Mouse (Mus musculus) stomach, embryonic 16.5 days (tissue): ENCODE results near the gene Gpr137b. TPM values are rescaled to one million over a fixed set of nuclear protein-coding genes. Genes with fewer than 3 reads are reported as not detected.
"Not testable (repeated sequence)": the region's sequence is repeated elsewhere in the genome, so short reads cannot be mapped to it uniquely, and the experiment has no call there.

Experiments
- ATAC-seq: fragments of 200-750 bp; cut with Nextera tagmentation; 2 replicates; pipeline ENCODE4 v1.8.0; 2017; ENCODE audit warnings: moderate number of reproducible peaks, moderate TSS enrichment; ENCODE audit not compliant: insufficient read depth, low FRiP score
- H3K27ac ChIP-seq: fragments of 300-500 bp; sonication (generic); 2 replicates; pipeline ENCODE4 v1.5.1; 2014; ENCODE audit warnings: low read length
- H3K27me3 ChIP-seq: fragments of 300-500 bp; sonication (generic); 2 replicates; pipeline ENCODE4 v1.6.1; 2014; ENCODE audit warnings: low read length, control low read depth, mixed read lengths; ENCODE audit not compliant: control insufficient read depth, insufficient read depth
- H3K36me3 ChIP-seq: fragments of 300-500 bp; sonication (generic); 2 replicates; pipeline ENCODE4 v1.6.1; 2014; ENCODE audit warnings: low read length; ENCODE audit not compliant: control insufficient read depth, insufficient read depth
- H3K4me1 ChIP-seq: fragments of 300-500 bp; sonication (generic); 2 replicates; pipeline ENCODE4 v1.6.1; 2014; ENCODE audit warnings: low read length, control low read depth, mixed read lengths; ENCODE audit not compliant: control insufficient read depth, insufficient read depth
- H3K4me2 ChIP-seq: fragments of 300-500 bp; sonication (generic); 2 replicates; pipeline ENCODE4 v1.6.1; 2014; ENCODE audit warnings: low read depth, low read length, mixed read lengths
- H3K4me3 ChIP-seq: fragments of 300-500 bp; sonication (generic); replicated peaks from 2 replicates; pipeline ENCODE4 v1.5.1; 2014; ENCODE audit warnings: mild to moderate bottlenecking, low read length
- H3K9ac ChIP-seq: fragments of 300-500 bp; sonication (generic); 2 replicates; pipeline ENCODE4 v1.6.1; 2014; ENCODE audit warnings: low read length
- H3K9me3 ChIP-seq: fragments of 300-500 bp; sonication (generic); replicated peaks from 2 replicates; pipeline ENCODE4 v1.6.1; 2016; ENCODE audit warnings: low read length, control low read depth; ENCODE audit not compliant: control insufficient read depth
- WGBS: fragments of 180-500 bp; shearing (Covaris S2); extraction: QIAGEN DNeasy Blood & Tissue Kit; methylation state at CpG from one replicate; pipeline ENCODE4 v1.1.7; 2014; 5-methylcytosine and 5-hydroxymethylcytosine counted together
- polyA plus RNA-seq: library from polyadenylated mRNA; unstranded; fragments of >200 nt; fragmentation: Nextera tagmentation; extraction: Ambion mirVana; gene quantifications from 2 replicates; pipeline ENCODE4 v1.2.1, GENCODE M21; 2015

Gpr137b gene
- polyA plus RNA-seq, 1 experiment from 2014 or later, result 8.6 TPM

GRCm38 (mm10) chr13:13414206-13414605 lies 20.4 kb upstream of the Gpr137b start:
- Histone ChIP-seq H3K27me3 (no peaks in the 10 kb centered on the region), H3K9ac (no peak overlapping the region), H3K4me1 (no peaks in the 10 kb centered on the region), H3K36me3 (no peaks in the 10 kb centered on the region), H3K4me3 (no peak overlapping the region), H3K4me2 (no peak overlapping the region), H3K9me3 (no peaks in the 10 kb centered on the region), H3K27ac (no peak overlapping the region)
- ATAC-seq, result no peak
- 58% methylated on average over 3 of the region's 3 CpGs for WGBS

- H3K36me3 ChIP-seq, H3K4me3 ChIP-seq, H3K9ac ChIP-seq, ATAC-seq, H3K27ac ChIP-seq, H3K9me3 ChIP-seq, H3K27me3 ChIP-seq, H3K4me2 ChIP-seq, H3K4me1 ChIP-seq: not testable (repeated sequence)
- no CpG with 5 or more reads among the region's 6 CpGs for WGBS
Observed at GRCm38 (mm10) chr13:13405511-13405910, 11.7 kb upstream of the Gpr137b start.

GRCm38 (mm10) chr13:13404517-13405155 lies 10.8 kb upstream of the Gpr137b start:
- ATAC-seq, H3K4me3 ChIP-seq, H3K9ac ChIP-seq, H3K27me3 ChIP-seq, H3K4me2 ChIP-seq, H3K27ac ChIP-seq, H3K9me3 ChIP-seq, H3K4me1 ChIP-seq, H3K36me3 ChIP-seq: not testable (repeated sequence)
- WGBS, result 69% methylated on average over 5 of the region's 6 CpGs

- 75% methylated on average over 4 of the region's 6 CpGs for WGBS
Observed at GRCm38 (mm10) chr13:13403839-13404238, 10.0 kb upstream of the Gpr137b start.

GRCm38 (mm10) chr13:13403366-13403765 lies 9.6 kb upstream of the Gpr137b start:
- not testable (repeated sequence) for H3K27me3 ChIP-seq, H3K9me3 ChIP-seq, H3K36me3 ChIP-seq, H3K4me1 ChIP-seq, H3K27ac ChIP-seq, H3K9ac ChIP-seq, ATAC-seq, H3K4me3 ChIP-seq, H3K4me2 ChIP-seq
- 81% methylated on average over 3 of the region's 3 CpGs for WGBS

More at GRCm38 (mm10) chr13:13403839-13404238, 10.0 kb upstream of the Gpr137b start:
- not testable (repeated sequence) for H3K4me3 ChIP-seq, H3K9ac ChIP-seq, H3K27ac ChIP-seq, H3K27me3 ChIP-seq, H3K36me3 ChIP-seq, H3K4me2 ChIP-seq, H3K9me3 ChIP-seq, ATAC-seq, H3K4me1 ChIP-seq

- 69% methylated on average over 5 of the region's 5 CpGs for WGBS
- not testable (repeated sequence) for H3K27me3 ChIP-seq, H3K36me3 ChIP-seq, H3K9me3 ChIP-seq, H3K27ac ChIP-seq, H3K9ac ChIP-seq, ATAC-seq, H3K4me2 ChIP-seq, H3K4me1 ChIP-seq, H3K4me3 ChIP-seq
Observed at GRCm38 (mm10) chr13:13402818-13403217, 9.0 kb upstream of the Gpr137b start.

GRCm38 (mm10) chr13:13400851-13401250 lies 7.0 kb upstream of the Gpr137b start:
- WGBS, result 74% methylated on average over 3 of the region's 3 CpGs
- not testable (repeated sequence) for H3K4me1 ChIP-seq, H3K27ac ChIP-seq, H3K4me3 ChIP-seq, H3K9ac ChIP-seq, H3K9me3 ChIP-seq, H3K4me2 ChIP-seq, ATAC-seq, H3K27me3 ChIP-seq, H3K36me3 ChIP-seq

GRCm38 (mm10) chr13:13394096-13394395 lies 232 bp upstream of the Gpr137b start:
- Histone ChIP-seq H3K4me2 (peak overlapping the region; percentile 55), H3K4me3 (peak overlapping the region; percentile 37)
- ATAC-seq, result peak; percentile 50
- WGBS, result 0% methylated on average over 12 of the region's 15 CpGs
- not testable (repeated sequence) for H3K9me3 ChIP-seq, H3K36me3 ChIP-seq, H3K27me3 ChIP-seq, H3K27ac ChIP-seq, H3K9ac ChIP-seq, H3K4me1 ChIP-seq

- ATAC-seq, H3K36me3 ChIP-seq, H3K9me3 ChIP-seq, H3K4me1 ChIP-seq, H3K27ac ChIP-seq, H3K27me3 ChIP-seq, H3K9ac ChIP-seq, H3K4me2 ChIP-seq, H3K4me3 ChIP-seq: not testable (repeated sequence)
- 82% methylated on average over 1 of the region's 7 CpGs for WGBS
Observed at GRCm38 (mm10) chr13:13378168-13378859, 15.5 kb downstream of the Gpr137b start.
